Mouse (Mus musculus) CH12.LX (cell line): ENCODE measurements around the gene Hist1h4h. TPM values are rescaled to one million over a fixed set of nuclear protein-coding genes. Genes with fewer than 3 reads are reported as not detected.
A peak's percentile ranks its signal among the peaks of the same experiment; 100 is the strongest.

Experiments used
- DNase-seq: peaks from one replicate; pipeline ENCODE4 v3.0.0-alpha.2; 2013; ENCODE audit errors: extremely low read depth
- H3K27ac ChIP-seq: 2 replicates; pipeline ENCODE4 v1.5.1; 2012; ENCODE audit warnings: low read depth, mild to moderate bottlenecking, control low read depth, moderate library complexity; ENCODE audit not compliant: insufficient read depth
- H3K27me3 ChIP-seq: replicated peaks from 2 replicates; pipeline ENCODE3; 2012; ENCODE audit warnings: inconsistent platforms
- H3K36me3 ChIP-seq, 2 experiments: replicated peaks in 1 of 2; 2 replicates each; pipeline versions ENCODE3 to v1.6.1; 2012; ENCODE audit warnings: inconsistent platforms in 1 of 2, low read length in 1 of 2, mild to moderate bottlenecking in 1 of 2, mixed read lengths in 1 of 2, moderate library complexity in 1 of 2; ENCODE audit not compliant: control insufficient read depth in 1 of 2, insufficient read depth in 1 of 2
- H3K4me1 ChIP-seq, 2 experiments: 2 replicates each; pipeline ENCODE4 v1.6.1; 2012; ENCODE audit warnings: inconsistent platforms in 1 of 2, moderate library complexity in 1 of 2; ENCODE audit not compliant: insufficient read depth in 2 of 2, control insufficient read depth in 1 of 2
- H3K4me2 ChIP-seq: 2 replicates; pipeline ENCODE4 v1.6.1; 2012; ENCODE audit warnings: low read depth, mild to moderate bottlenecking, control low read depth; ENCODE audit not compliant: poor library complexity, insufficient read depth, severe bottlenecking
- H3K4me3 ChIP-seq, 3 experiments: fragments of 150-350 bp in 1 of 3; sonication (generic) in 1 of 3; replicated peaks in 1 of 3; 2 replicates each; pipeline versions ENCODE3 to v1.5.1; 2011 to 2012; ENCODE audit warnings: low read depth in 2 of 3, low read length in 2 of 3, mild to moderate bottlenecking in 2 of 3, moderate library complexity in 2 of 3, control low read depth in 1 of 3, improper control_type of control experiment in 1 of 3, inconsistent platforms in 1 of 3, mixed read lengths in 1 of 3; ENCODE audit not compliant: poor library complexity in 1 of 3
- H3K79me2 ChIP-seq: replicated peaks from 2 replicates; pipeline ENCODE4 v1.6.1; 2012; ENCODE audit warnings: mild to moderate bottlenecking, moderate library complexity; ENCODE audit not compliant: control insufficient read depth, poor library complexity, insufficient read depth, severe bottlenecking; ENCODE audit errors: extremely low read depth
- H3K9ac ChIP-seq: 2 replicates; pipeline ENCODE4 v1.6.1; 2012; ENCODE audit warnings: low read depth, mild to moderate bottlenecking, control low read depth, moderate library complexity; ENCODE audit not compliant: insufficient read depth
- H3K9me3 ChIP-seq: replicated peaks from 2 replicates; pipeline ENCODE3; 2012; ENCODE audit warnings: low read length, inconsistent platforms, mixed read lengths
- E2F4 ChIP-seq: IDR thresholded peaks from 2 replicates; pipeline ENCODE4 v1.6.1; 2011; ENCODE audit warnings: low read depth, low read length, improper control_type of control experiment; ENCODE audit not compliant: insufficient replicate concordance
- ELF1 ChIP-seq: IDR thresholded peaks from 2 replicates; pipeline ENCODE4 v1.6.1; 2014; ENCODE audit warnings: low read depth, mild to moderate bottlenecking, inconsistent platforms, low read length, improper control_type of control experiment
- EP300 ChIP-seq: IDR thresholded peaks from 2 replicates; pipeline ENCODE4 v1.6.1; 2011; ENCODE audit warnings: low read length, improper control_type of control experiment
- GABPA ChIP-seq: IDR thresholded peaks from 2 replicates; pipeline ENCODE4 v1.6.1; 2012; ENCODE audit warnings: low read depth, low read length, improper control_type of control experiment, inconsistent platforms; ENCODE audit not compliant: insufficient replicate concordance
- HCFC1 ChIP-seq: IDR thresholded peaks from 2 replicates; pipeline ENCODE4 v1.6.1; 2012; ENCODE audit warnings: low read depth, mild to moderate bottlenecking, inconsistent platforms, low read length, improper control_type of control experiment
- KAT2A ChIP-seq: IDR thresholded peaks from 2 replicates; pipeline ENCODE4 v1.6.1; 2012; ENCODE audit warnings: low read length, improper control_type of control experiment, inconsistent platforms; ENCODE audit not compliant: insufficient replicate concordance
- MAFK ChIP-seq: IDR thresholded peaks from 2 replicates; pipeline ENCODE4 v1.6.1; 2011; ENCODE audit warnings: low read length, improper control_type of control experiment; ENCODE audit not compliant: insufficient replicate concordance
- MEF2A ChIP-seq: IDR thresholded peaks from 2 replicates; pipeline ENCODE4 v1.6.1; 2014; ENCODE audit warnings: low read depth, mild to moderate bottlenecking, inconsistent platforms, low read length, improper control_type of control experiment, borderline replicate concordance
- MYC ChIP-seq: IDR thresholded peaks from 2 replicates; pipeline ENCODE4 v1.6.1; 2011; ENCODE audit warnings: low read depth, mild to moderate bottlenecking, improper control_type of control experiment, low read length
- NRF1 ChIP-seq: IDR thresholded peaks from 2 replicates; pipeline ENCODE4 v1.6.1; 2014; ENCODE audit warnings: low read depth, mild to moderate bottlenecking, inconsistent platforms, low read length, improper control_type of control experiment, moderate library complexity
- RAD21 ChIP-seq: IDR thresholded peaks from 2 replicates; pipeline ENCODE4 v1.6.1; 2011; ENCODE audit warnings: low read depth, mild to moderate bottlenecking, low read length, improper control_type of control experiment, moderate library complexity
- RCOR1 ChIP-seq: conservative IDR thresholded peaks from 2 replicates; pipeline ENCODE4 v1.6.1; 2012; ENCODE audit warnings: low read depth, mild to moderate bottlenecking, inconsistent platforms, low read length, improper control_type of control experiment
- SIN3A ChIP-seq: IDR thresholded peaks from 2 replicates; pipeline ENCODE4 v1.6.1; 2012; ENCODE audit warnings: low read length, improper control_type of control experiment, inconsistent platforms
- TBP ChIP-seq: conservative IDR thresholded peaks from 2 replicates; pipeline ENCODE4 v1.6.1; 2011; ENCODE audit warnings: low read depth, low read length, improper control_type of control experiment
- ZMIZ1 ChIP-seq: IDR thresholded peaks from 2 replicates; pipeline ENCODE4 v1.6.1; 2012; ENCODE audit warnings: low read depth, mild to moderate bottlenecking, inconsistent platforms, low read length, improper control_type of control experiment
- ZNF384 ChIP-seq: IDR thresholded peaks from 2 replicates; pipeline ENCODE4 v1.6.1; 2012; ENCODE audit warnings: low read depth, low read length, improper control_type of control experiment, inconsistent platforms
- dilution Hi-C: fragments of 300-500 bp; cut with MboI; formaldehyde crosslinking; loops from 2 replicates; pipeline ENCODE4 v1.14.3; 2020; ENCODE audit warnings: low sequenced_read_pairs; ENCODE audit not compliant: extremely low pct_unique_long_range_greater_than_20kb, extremely low pct_ligation_motif_present
- in situ Hi-C: fragments of 300-500 bp; cut with MboI; formaldehyde crosslinking; loops from 3 replicates; pipeline ENCODE4 v1.14.3; 2019; ENCODE audit warnings: low sequenced_read_pairs, low pct_ligation_motif_present, low pct_unique_long_range_greater_than_20kb, mixed read lengths
- polyA plus RNA-seq: library from polyadenylated mRNA; unstranded; fragments of >175 nt; gene quantifications from 2 replicates; pipeline ENCODE4 v1.2.1, GENCODE M21; 2012; ENCODE audit warnings: low read depth; ENCODE audit not compliant: insufficient read length
- total RNA-seq, 2 experiments: library from RNA; depleted of rRNA; stranded (reverse); fragments of 300-350 nt in 1 of 2; fragments of >200 nt in 1 of 2; gene quantifications; 2 replicates each; pipeline ENCODE4 v1.2.3; 2012 to 2014

The Hist1h4h gene
- total and polyA plus RNA-seq, 3 experiments: 5.5 to 4,957 (median 19.4) TPM

GRCm38 (mm10) chr13:23497656-23498321, 33.1 kb upstream of the Hist1h4h start (continued):
- TF ChIP-seq GABPA (no peak), NRF1 (peak; percentile 58; the same call in 1 of the 2 replicates), RCOR1 (no peak), MYC (no peak; the same call in 1 of the 2 replicates), RAD21 (no peak)

- Histone ChIP-seq H3K27ac (no peak overlapping the region), H3K27me3 (no peaks in the 10 kb centered on the region), H3K36me3 (no peaks in the 10 kb centered on the region), H3K9ac (no peak overlapping the region; the same call in 1 of the 2 replicates), H3K79me2 (no peaks in the 10 kb centered on the region), H3K4me3 (peak overlapping the region; percentile 2 to 53 (median 9)), H3K4me2 (peak overlapping the region; percentile 67), H3K9me3 (peaks cover 2% of the 10 kb centered on the region), H3K4me1 (peaks cover 0 to 3% of the 10 kb centered on the region in 2 experiments; a peak in 2 of 4 replicates)
- in situ Hi-C loops (no loop called here), dilution Hi-C loops (no loop called here)
- DNase-seq: peak; percentile 28
- TF ChIP-seq NRF1 (no peak), SIN3A (0 out of 2 replicates have a peak, but pooled peaks have one; percentile 41)
Observed at GRCm38 (mm10) chr13:23498653-23499052, 32.2 kb upstream of the Hist1h4h start.

DNA sequence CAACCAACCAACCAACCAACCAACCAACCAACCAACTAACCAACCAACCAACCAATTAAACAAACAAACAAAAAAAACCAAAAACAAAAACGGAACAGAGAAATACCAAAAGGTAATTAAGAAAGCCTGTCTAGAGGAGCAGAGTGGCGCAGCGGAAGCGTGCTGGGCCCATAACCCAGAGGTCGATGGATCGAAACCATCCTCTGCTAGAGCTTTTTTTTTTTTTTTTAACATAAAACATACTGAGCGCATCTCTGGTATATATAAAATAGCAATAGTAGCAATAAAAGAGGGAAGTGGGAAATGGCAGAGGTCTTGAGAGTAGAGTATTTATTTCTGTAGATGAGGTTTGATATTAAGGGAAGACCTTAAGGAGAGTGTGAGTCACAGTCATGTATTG, 30.9 kb upstream of the Hist1h4h start:
- Histone ChIP-seq H3K27ac (no peak overlapping the region), H3K4me1 (peaks cover 3 to 8% of the 10 kb centered on the region in 2 experiments; a peak in 3 of 4 replicates), H3K9me3 (peaks cover 2% of the 10 kb centered on the region), H3K27me3 (no peaks in the 10 kb centered on the region), H3K36me3 (no peaks in the 10 kb centered on the region), H3K79me2 (no peaks in the 10 kb centered on the region), H3K4me3 (peak overlapping the region in 2 of 3 experiments; percentile 26 to 53), H3K4me2 (peak overlapping the region; percentile 67; the same call in 1 of the 2 replicates), H3K9ac (no peak overlapping the region)
- peak; percentile 31 for DNase-seq
- in situ Hi-C loops: loop anchor here (10.0 to 25.0 kb wide), 2 partner anchors 195 to 1563 kb away; partner anchors contain the start of gene Zfp184
- no peak for TF ChIP-seq MYC
- TF ChIP-seq NRF1: 0 out of 2 replicates have a peak, but pooled peaks have one; percentile 36
- peak; percentile 93 for TF ChIP-seq ZNF384
- TF ChIP-seq E2F4: 0 out of 2 replicates have a peak, but pooled peaks have one; percentile 18
- TF ChIP-seq ZMIZ1: no peak
- TF ChIP-seq GABPA: no peak
- no peak for TF ChIP-seq MEF2A
- TF ChIP-seq ELF1: peak; percentile 92
- no peak for TF ChIP-seq HCFC1
- TF ChIP-seq KAT2A: 0 out of 2 replicates have a peak, but pooled peaks have one; percentile 18
- peak; percentile 99 for TF ChIP-seq TBP
- TF ChIP-seq EP300: no peak
- TF ChIP-seq MAFK: peak; percentile 90; the same call in 1 of the 2 replicates
- dilution Hi-C loops: no loop called here
